Mouse (Mus musculus) brain, embryonic 14.5 days (tissue): ENCODE results near the gene Rbm6. TPM values are rescaled to one million over a fixed set of nuclear protein-coding genes. Genes with fewer than 3 reads are reported as not detected.

Source experiments
- DNase-seq: peaks from one replicate; pipeline ENCODE4 v3.0.0-alpha.2; 2011; ENCODE audit warnings: low read depth
- CTCF ChIP-seq: fragments of 200-500 bp; IDR thresholded peaks from 2 replicates; pipeline ENCODE4 v1.5.1; 2012; ENCODE audit warnings: inconsistent platforms, mild to moderate bottlenecking, moderate library complexity, borderline replicate concordance; ENCODE audit not compliant: insufficient read depth, insufficient read length; ENCODE audit errors: extremely low read depth
- POLR2A ChIP-seq: fragments of 200-500 bp; IDR thresholded peaks from 2 replicates; pipeline ENCODE4 v1.6.1; 2012; ENCODE audit warnings: mild to moderate bottlenecking, inconsistent platforms, borderline replicate concordance; ENCODE audit not compliant: poor library complexity, insufficient read depth, insufficient read length, severe bottlenecking; ENCODE audit errors: extremely low read depth
- polyA plus RNA-seq: library from polyadenylated mRNA; depleted of rRNA; stranded (reverse); fragments of >200 nt; gene quantifications from 2 replicates; pipeline ENCODE4 v1.2.3, GENCODE M21; 2012

The Rbm6 gene
- polyA plus RNA-seq, 1 experiment: 90.4 TPM

DNA sequence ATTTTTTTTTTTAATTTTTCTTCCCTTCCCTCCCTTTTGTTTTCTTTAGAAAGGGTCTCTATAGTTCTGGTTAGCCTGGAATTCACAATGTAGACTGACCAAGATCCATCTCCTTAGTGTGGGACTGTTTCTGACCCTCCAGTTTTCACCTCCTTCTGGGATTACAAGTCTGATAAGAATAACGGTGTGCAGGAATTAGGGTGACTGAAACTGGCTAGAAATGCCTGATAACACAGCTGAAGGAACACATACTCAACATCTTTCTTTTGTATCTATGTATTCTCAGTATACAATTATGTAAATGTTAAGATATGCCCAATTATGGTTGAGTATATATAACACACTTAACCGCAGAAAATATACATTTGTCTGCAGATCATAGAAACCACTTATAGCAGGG is 101.3 kb downstream of the Rbm6 start:
- DNase-seq: no peak
- TF ChIP-seq CTCF (no peak), POLR2A (no peak)

DNA sequence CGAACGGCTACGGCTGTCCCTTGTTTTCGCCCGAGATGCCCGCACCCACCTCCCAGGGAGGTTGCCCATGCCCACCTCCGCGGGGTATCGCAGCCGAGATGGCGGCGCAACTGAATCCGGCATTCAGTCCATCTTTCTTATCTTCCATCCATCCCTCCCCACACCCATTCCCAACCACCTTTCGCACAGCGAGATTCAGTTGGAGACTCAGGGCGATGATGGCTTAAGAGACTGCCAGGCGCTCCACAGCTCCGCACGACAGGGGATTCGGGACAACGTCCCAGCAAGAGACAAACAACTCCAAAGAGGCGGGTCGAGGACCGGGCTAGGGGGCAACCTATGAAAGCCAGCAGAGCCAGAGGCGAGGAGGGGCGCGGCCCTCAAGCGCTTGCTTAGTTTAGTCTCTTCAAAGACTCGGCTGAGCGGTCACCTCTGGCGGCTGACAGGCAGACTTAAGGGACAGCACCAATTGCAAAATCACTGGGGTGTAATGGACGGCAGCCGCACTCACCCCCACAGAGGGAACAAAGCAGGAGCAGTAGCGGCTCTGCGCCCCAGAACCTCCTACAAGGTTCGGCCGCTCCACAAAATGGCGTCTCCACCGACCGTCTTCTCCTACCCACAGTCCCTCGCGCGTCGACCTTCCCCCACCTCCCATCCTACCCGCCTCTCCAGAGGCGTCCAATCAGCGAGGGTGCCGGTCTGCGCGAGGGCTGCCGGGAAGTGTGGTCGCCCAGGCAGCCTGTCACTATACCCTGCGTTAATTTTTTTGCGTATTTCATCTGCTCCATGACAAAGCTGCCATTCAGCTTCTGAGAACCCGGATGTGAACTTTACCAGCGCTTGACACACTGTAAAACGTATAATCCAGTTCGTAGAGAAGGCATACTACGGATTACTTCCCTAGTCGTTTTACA is 102.4 kb downstream of the Rbm6 start, which contains the start of gene Rbm5:
Gene Rbm5, minus strand, starts transcription at position 623 of the 917 bp plus-strand sequence.
- TF ChIP-seq CTCF: no peak
- TF ChIP-seq POLR2A: peak; percentile 73; the same call in 1 of the 2 replicates
- peak; percentile 99 for DNase-seq

- DNase-seq: no peak
- TF ChIP-seq POLR2A (no peak), CTCF (no peak)
These were observed 103.0 kb downstream of the Rbm6 start for GRCm38 (mm10) chr9:107770037-107770373.

DNA sequence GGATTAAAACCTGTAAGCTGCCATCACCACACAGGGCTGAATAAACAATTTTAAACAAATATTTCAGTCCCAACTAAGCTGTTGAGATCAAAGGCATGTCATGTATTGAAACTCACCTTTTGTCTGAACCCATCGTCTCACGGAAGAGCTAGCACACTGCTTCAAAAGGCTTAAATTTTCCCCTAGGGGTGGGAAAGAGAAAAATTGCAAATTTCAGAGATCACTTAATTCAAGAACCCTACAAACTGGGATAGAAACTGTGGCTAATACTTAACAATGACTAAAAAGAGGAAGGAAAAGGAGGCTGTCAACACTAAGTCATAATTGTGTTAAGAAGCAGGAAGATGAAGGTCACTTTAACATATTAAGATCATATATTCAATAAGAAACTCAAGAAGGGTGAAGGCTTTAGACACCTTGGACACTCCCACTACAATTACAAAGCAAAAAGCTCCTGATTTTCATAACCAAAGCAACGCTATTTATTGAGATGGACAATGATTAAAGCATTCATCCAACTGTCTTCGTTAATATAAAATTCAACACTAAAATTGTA is 103.5 kb downstream of the Rbm6 start:
- no peak for TF ChIP-seq POLR2A
- TF ChIP-seq CTCF: no peak
- peak; percentile 29 for DNase-seq

GRCm38 (mm10) chr9:107768851-107769250 is 104.2 kb downstream of the Rbm6 start:
- peak; percentile 4 for DNase-seq
- TF ChIP-seq POLR2A (no peak), CTCF (no peak)

DNA sequence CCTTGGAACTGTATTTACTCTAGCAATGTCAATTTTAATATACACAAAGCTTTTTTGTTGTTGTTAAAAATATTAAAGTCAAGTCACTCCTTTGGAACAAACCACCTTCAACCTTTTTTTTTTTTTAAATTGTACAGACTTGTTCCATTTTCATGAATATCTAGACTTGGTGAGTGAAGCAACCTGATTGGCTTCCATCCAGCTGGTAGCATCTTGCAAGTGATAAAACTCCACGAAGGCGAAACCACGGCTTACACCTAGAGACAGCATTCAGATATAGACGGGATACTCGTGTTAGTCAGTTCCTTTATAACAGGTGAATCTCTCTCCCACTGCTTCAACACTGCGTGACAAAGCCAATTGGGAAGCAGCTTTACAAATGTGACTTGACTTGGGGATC is 113.4 kb downstream of the Rbm6 start:
- DNase-seq: no peak
- TF ChIP-seq CTCF (no peak), POLR2A (no peak)

- TF ChIP-seq CTCF (no peak), POLR2A (no peak)
- DNase-seq: no peak
These were observed 122.7 kb downstream of the Rbm6 start for GRCm38 (mm10) chr9:107750378-107750777.

DNA sequence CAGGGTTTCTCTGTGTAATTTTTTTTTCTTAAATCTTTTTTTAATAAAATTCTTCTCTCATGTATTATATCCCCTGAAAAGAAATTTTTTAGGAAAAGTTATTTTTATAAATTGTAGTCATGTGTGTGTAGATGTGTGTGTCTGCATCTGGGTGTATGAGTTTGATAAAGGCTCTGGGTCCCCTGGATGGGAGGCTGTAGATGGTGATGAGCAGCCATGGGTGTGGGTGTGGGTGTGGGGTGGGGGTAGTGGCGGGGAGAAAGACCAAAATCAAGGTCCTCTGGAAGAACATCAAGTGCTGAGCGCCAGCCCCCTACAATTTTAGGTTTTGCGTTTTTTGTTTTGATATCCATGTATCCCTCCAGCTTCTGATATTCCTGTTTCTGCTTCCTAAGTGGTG is 125.0 kb downstream of the Rbm6 start:
- TF ChIP-seq POLR2A (no peak), CTCF (no peak)
- DNase-seq: no peak

DNA sequence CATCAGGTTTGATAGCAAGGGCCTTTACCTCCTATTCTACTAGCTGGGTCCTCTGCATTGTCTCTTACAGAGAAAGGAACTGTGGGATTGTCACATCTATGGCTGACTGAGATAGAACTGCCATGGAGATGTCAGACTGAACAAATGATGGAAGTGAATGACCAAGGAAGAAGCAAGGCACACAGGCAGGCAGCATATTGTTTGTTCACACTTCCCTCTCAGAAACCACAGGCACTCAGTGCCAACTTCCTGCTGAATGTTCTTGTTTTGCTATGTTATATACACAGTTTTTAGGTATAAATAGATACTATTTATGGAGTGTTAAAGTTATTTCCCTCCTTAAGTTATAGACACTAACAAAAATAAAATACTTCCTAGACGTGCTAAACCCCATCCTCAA is 125.7 kb downstream of the Rbm6 start:
- no peak for TF ChIP-seq CTCF
- TF ChIP-seq POLR2A: no peak
- DNase-seq: no peak

GRCm38 (mm10) chr9:107746679-107747078 is 126.4 kb downstream of the Rbm6 start:
- DNase-seq: no peak
- TF ChIP-seq CTCF (peak; percentile 23; the same call in 1 of the 2 replicates), POLR2A (no peak)

- DNase-seq: no peak
- no peak for TF ChIP-seq CTCF
- no peak for TF ChIP-seq POLR2A
These were observed 129.0 kb downstream of the Rbm6 start for GRCm38 (mm10) chr9:107744061-107744460.
